Mouse (Mus musculus): ENCODE data around the gene Castor1. TPM values are rescaled to one million over a fixed set of nuclear protein-coding genes. Genes with fewer than 3 reads are reported as not detected.
A peak's percentile ranks its signal among the peaks of the same experiment; 100 is the strongest.

The Castor1 gene
- polyA plus RNA-seq, 1 experiment = not detected

- TF ChIP-seq POLR2A (IDR thresholded peaks at IDR 0.05; ENCODE audit: insufficient read depth, low read depth, low read length) (no peak), CTCF (IDR thresholded peaks at IDR 0.05; ENCODE audit: insufficient read depth, low read depth, low read length) (no peak)
- WGBS = 96% methylated on average over 14 of the region's 14 CpGs
- H3K4me1 ChIP-seq (ENCODE audit: control insufficient read depth, insufficient read depth, low read length) = peaks cover 10% of the 10 kb centered on the region
- no peak overlapping the region for H3K27ac ChIP-seq (ENCODE audit: insufficient read depth, low read depth, low read length)
- H3K4me3 ChIP-seq (ENCODE audit: insufficient read depth, low read depth, low read length) = no peak overlapping the region
These were observed 3.5 kb upstream of the Castor1 start for GRCm38 (mm10) chr11:4214572-4214971.

- H3K27ac ChIP-seq (ENCODE audit: insufficient read depth, low read depth, low read length) = no peak overlapping the region
- 87% methylated on average over 10 of the region's 10 CpGs for WGBS
- TF ChIP-seq CTCF (IDR thresholded peaks at IDR 0.05; ENCODE audit: insufficient read depth, low read depth, low read length) = no peak
- TF ChIP-seq POLR2A (IDR thresholded peaks at IDR 0.05; ENCODE audit: insufficient read depth, low read depth, low read length) = no peak
- peaks cover 12% of the 10 kb centered on the region for H3K4me1 ChIP-seq (ENCODE audit: control insufficient read depth, insufficient read depth, low read length)
- no peak overlapping the region for H3K4me3 ChIP-seq (ENCODE audit: insufficient read depth, low read depth, low read length)
These were observed 3.0 kb upstream of the Castor1 start for GRCm38 (mm10) chr11:4215061-4215460.

GRCm38 (mm10) chr11:4216248-4217000, 1.6 kb upstream of the Castor1 start:
- Histone ChIP-seq H3K4me1 (ENCODE audit: control insufficient read depth, insufficient read depth, low read length) (peaks cover 13% of the 10 kb centered on the region), H3K4me3 (ENCODE audit: insufficient read depth, low read depth, low read length) (no peak overlapping the region), H3K27ac (ENCODE audit: insufficient read depth, low read depth, low read length) (peak overlapping the region; percentile 45)
- TF ChIP-seq CTCF (IDR thresholded peaks at IDR 0.05; ENCODE audit: insufficient read depth, low read depth, low read length) = no peak
- no peak for TF ChIP-seq POLR2A (IDR thresholded peaks at IDR 0.05; ENCODE audit: insufficient read depth, low read depth, low read length)
- 64% methylated on average over 9 of the region's 9 CpGs for WGBS

GRCm38 (mm10) chr11:4218637-4219036, 612 bp downstream of the Castor1 start:
- TF ChIP-seq POLR2A (IDR thresholded peaks at IDR 0.05; ENCODE audit: insufficient read depth, low read depth, low read length) (no peak), CTCF (IDR thresholded peaks at IDR 0.05; ENCODE audit: insufficient read depth, low read depth, low read length) (no peak)
- Histone ChIP-seq H3K4me3 (ENCODE audit: insufficient read depth, low read depth, low read length) (peak overlapping the region; percentile 35; the same call in 1 of the 2 replicates), H3K4me1 (ENCODE audit: control insufficient read depth, insufficient read depth, low read length) (peaks cover 13% of the 10 kb centered on the region), H3K27ac (ENCODE audit: insufficient read depth, low read depth, low read length) (0 out of 2 replicates have a peak overlapping the region, but pooled peaks have one; percentile 2)
- WGBS = 27% methylated on average over 6 of the region's 6 CpGs

- Histone ChIP-seq H3K4me3 (ENCODE audit: insufficient read depth, low read depth, low read length) (no peak overlapping the region), H3K27ac (ENCODE audit: insufficient read depth, low read depth, low read length) (no peak overlapping the region; the same call in 1 of the 2 replicates), H3K4me1 (ENCODE audit: control insufficient read depth, insufficient read depth, low read length) (peaks cover 13% of the 10 kb centered on the region)
- WGBS = 24% methylated on average over 2 of the region's 2 CpGs
- no peak for TF ChIP-seq POLR2A (IDR thresholded peaks at IDR 0.05; ENCODE audit: insufficient read depth, low read depth, low read length)
- no peak for TF ChIP-seq CTCF (IDR thresholded peaks at IDR 0.05; ENCODE audit: insufficient read depth, low read depth, low read length)
These were observed 1.3 kb downstream of the Castor1 start for GRCm38 (mm10) chr11:4219317-4219751.

- no peak for TF ChIP-seq CTCF (IDR thresholded peaks at IDR 0.05; ENCODE audit: insufficient read depth, low read depth, low read length)
- TF ChIP-seq POLR2A (IDR thresholded peaks at IDR 0.05; ENCODE audit: insufficient read depth, low read depth, low read length) = no peak
- no peak overlapping the region for H3K27ac ChIP-seq (ENCODE audit: insufficient read depth, low read depth, low read length)
- 58% methylated on average over 9 of the region's 9 CpGs for WGBS
- H3K4me1 ChIP-seq (ENCODE audit: control insufficient read depth, insufficient read depth, low read length) = peaks cover 13% of the 10 kb centered on the region
- H3K4me3 ChIP-seq (ENCODE audit: insufficient read depth, low read depth, low read length) = no peak overlapping the region
These were observed 1.9 kb downstream of the Castor1 start for GRCm38 (mm10) chr11:4219908-4220307.

- Histone ChIP-seq H3K4me3 (ENCODE audit: insufficient read depth, low read depth, low read length) (no peak overlapping the region), H3K27ac (ENCODE audit: insufficient read depth, low read depth, low read length) (no peak overlapping the region), H3K4me1 (ENCODE audit: control insufficient read depth, insufficient read depth, low read length) (peaks cover 13% of the 10 kb centered on the region)
- 59% methylated on average over 28 of the region's 28 CpGs for WGBS
- TF ChIP-seq CTCF (IDR thresholded peaks at IDR 0.05; ENCODE audit: insufficient read depth, low read depth, low read length) = peak; percentile 80
- TF ChIP-seq POLR2A (IDR thresholded peaks at IDR 0.05; ENCODE audit: insufficient read depth, low read depth, low read length) = no peak
These were observed 2.7 kb downstream of the Castor1 start for GRCm38 (mm10) chr11:4220443-4221400.

GRCm38 (mm10) chr11:4222046-4222950, 4.3 kb downstream of the Castor1 start:
- peaks cover 13% of the 10 kb centered on the region for H3K4me1 ChIP-seq (ENCODE audit: control insufficient read depth, insufficient read depth, low read length)
- WGBS = 80% methylated on average over 17 of the region's 17 CpGs
- TF ChIP-seq POLR2A (IDR thresholded peaks at IDR 0.05; ENCODE audit: insufficient read depth, low read depth, low read length) = no peak
- H3K4me3 ChIP-seq (ENCODE audit: insufficient read depth, low read depth, low read length) = no peak overlapping the region
- H3K27ac ChIP-seq (ENCODE audit: insufficient read depth, low read depth, low read length) = no peak overlapping the region
